Mouse (Mus musculus): ENCODE results near the gene Cdyl.

DNA sequence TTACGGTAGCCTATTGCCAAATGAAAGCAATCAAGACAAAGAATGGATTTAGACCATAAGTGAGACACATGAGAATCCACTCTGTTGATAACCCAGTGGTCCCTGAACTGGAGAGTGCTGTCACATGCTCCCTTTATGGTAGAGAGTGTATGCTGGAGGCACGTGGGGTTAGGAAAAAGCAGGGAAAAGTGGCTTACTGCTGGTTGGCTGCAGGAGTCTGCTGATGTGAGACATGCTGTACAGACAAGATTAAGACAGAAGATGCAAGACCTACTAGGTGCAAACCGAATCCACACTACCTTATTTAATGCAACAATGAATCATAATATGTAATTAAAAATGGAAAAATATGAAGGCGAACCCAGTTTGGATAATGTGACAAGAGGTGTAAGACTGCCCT is 129.9 kb downstream of the Cdyl start:
- TF ChIP-seq CTCF (IDR thresholded peaks at IDR 0.05; ENCODE audit: borderline replicate concordance, insufficient read depth, low read depth, low read length) (no peak), POLR2A (IDR thresholded peaks at IDR 0.05; ENCODE audit: borderline replicate concordance, insufficient read depth, low read length) (no peak)

Data from cerebellum, adult 2 months (tissue).